Mouse (Mus musculus): ENCODE measurements around the gene Vps39. TPM values are rescaled to one million over a fixed set of nuclear protein-coding genes. Genes with fewer than 3 reads are reported as not detected.

Vps39 gene
- 28.3 and 30.2 TPM in 2 replicates for polyA plus RNA-seq (2014; fragmentation: Nextera tagmentation; extraction: Ambion mirVana)

GRCm38 (mm10) chr2:120352682-120353646, at the start of gene Vps39:
TSS of gene Vps39 (minus strand) at chr2:120353137.
- peak; percentile 93 for ATAC-seq (ENCODE audit: insufficient number of reproducible peaks, low FRiP score, low TSS enrichment, low read depth)
- peak within 1 kb of the TSS; percentile 43 for H3K4me2 ChIP-seq (ENCODE audit: low read depth, severe bottlenecking)
- 11% methylated on average over 44 of the region's 44 CpGs for WGBS
- H3K27ac ChIP-seq (replicated peaks; ENCODE audit: low read depth, low read length) = no peak within 1 kb of the TSS
- no peaks in the 10 kb centered on the region for H3K9me3 ChIP-seq (ENCODE audit: control insufficient read depth, low read length)
- H3K4me1 ChIP-seq (ENCODE audit: control insufficient read depth, insufficient read depth, low read length) = no peaks in the 10 kb centered on the region
- peaks cover 9% of the 10 kb centered on the region for H3K36me3 ChIP-seq (ENCODE audit: control insufficient read depth, insufficient read depth, low read length)
- peak; percentile 93 for DNase-seq (ENCODE audit: low spot score)
- H3K27me3 ChIP-seq (ENCODE audit: control insufficient read depth, insufficient read depth, low read length) = no peaks in the 10 kb centered on the region
- H3K9ac ChIP-seq (ENCODE audit: low read length) = peak within 1 kb of the TSS; percentile 81
- H3K4me3 ChIP-seq (ENCODE audit: low read depth, low read length) = peak within 1 kb of the TSS; percentile 60

GRCm38 (mm10) chr2:120397951-120398350, 45.0 kb upstream of the Vps39 start:
- Histone ChIP-seq H3K27ac (replicated peaks; ENCODE audit: low read depth, low read length) (no peak overlapping the region), H3K4me2 (ENCODE audit: low read depth, severe bottlenecking) (no peak overlapping the region), H3K36me3 (ENCODE audit: control insufficient read depth, insufficient read depth, low read length) (no peaks in the 10 kb centered on the region; the same call in 1 of the 2 replicates), H3K4me1 (ENCODE audit: control insufficient read depth, insufficient read depth, low read length) (no peaks in the 10 kb centered on the region; the same call in 1 of the 2 replicates), H3K4me3 (ENCODE audit: low read depth, low read length) (no peak overlapping the region), H3K9ac (ENCODE audit: low read length) (no peak overlapping the region), H3K9me3 (ENCODE audit: control insufficient read depth, low read length) (no peaks in the 10 kb centered on the region), H3K27me3 (ENCODE audit: control insufficient read depth, insufficient read depth, low read length) (no peaks in the 10 kb centered on the region)
- 94% methylated on average over 1 of the region's 1 CpGs for WGBS
- DNase-seq (ENCODE audit: low spot score) = no peak
- no peak for ATAC-seq (ENCODE audit: insufficient number of reproducible peaks, low FRiP score, low TSS enrichment, low read depth)

GRCm38 (mm10) chr2:120392406-120392805, 39.5 kb upstream of the Vps39 start:
- Histone ChIP-seq H3K9ac (ENCODE audit: low read length) (no peak overlapping the region), H3K4me3 (ENCODE audit: low read depth, low read length) (no peak overlapping the region), H3K27ac (replicated peaks; ENCODE audit: low read depth, low read length) (no peak overlapping the region), H3K9me3 (ENCODE audit: control insufficient read depth, low read length) (no peaks in the 10 kb centered on the region), H3K4me1 (ENCODE audit: control insufficient read depth, insufficient read depth, low read length) (no peaks in the 10 kb centered on the region), H3K27me3 (ENCODE audit: control insufficient read depth, insufficient read depth, low read length) (no peaks in the 10 kb centered on the region), H3K36me3 (ENCODE audit: control insufficient read depth, insufficient read depth, low read length) (peaks cover 5% of the 10 kb centered on the region), H3K4me2 (ENCODE audit: low read depth, severe bottlenecking) (no peak overlapping the region)
- ATAC-seq (ENCODE audit: insufficient number of reproducible peaks, low FRiP score, low TSS enrichment, low read depth) (no peak), DNase-seq (ENCODE audit: low spot score) (no peak)

GRCm38 (mm10) chr2:120390934-120391333, 38.0 kb upstream of the Vps39 start:
- Histone ChIP-seq H3K4me1 (ENCODE audit: control insufficient read depth, insufficient read depth, low read length) (no peaks in the 10 kb centered on the region), H3K9me3 (ENCODE audit: control insufficient read depth, low read length) (no peaks in the 10 kb centered on the region), H3K4me3 (ENCODE audit: low read depth, low read length) (no peak overlapping the region), H3K9ac (ENCODE audit: low read length) (no peak overlapping the region), H3K27ac (replicated peaks; ENCODE audit: low read depth, low read length) (no peak overlapping the region), H3K27me3 (ENCODE audit: control insufficient read depth, insufficient read depth, low read length) (no peaks in the 10 kb centered on the region), H3K4me2 (ENCODE audit: low read depth, severe bottlenecking) (no peak overlapping the region), H3K36me3 (ENCODE audit: control insufficient read depth, insufficient read depth, low read length) (peaks cover 5% of the 10 kb centered on the region)
- DNase-seq (ENCODE audit: low spot score) (no peak), ATAC-seq (ENCODE audit: insufficient number of reproducible peaks, low FRiP score, low TSS enrichment, low read depth) (no peak)
- WGBS = 96% methylated on average over 1 of the region's 1 CpGs

- no peaks in the 10 kb centered on the region for H3K27me3 ChIP-seq (ENCODE audit: control insufficient read depth, insufficient read depth, low read length)
- no peak overlapping the region for H3K4me3 ChIP-seq (ENCODE audit: low read depth, low read length)
- no peak overlapping the region for H3K27ac ChIP-seq (replicated peaks; ENCODE audit: low read depth, low read length)
- DNase-seq (ENCODE audit: low spot score) = no peak
- no peak overlapping the region for H3K9ac ChIP-seq (ENCODE audit: low read length)
- H3K36me3 ChIP-seq (ENCODE audit: control insufficient read depth, insufficient read depth, low read length) = peaks cover 5% of the 10 kb centered on the region
- no peak for ATAC-seq (ENCODE audit: insufficient number of reproducible peaks, low FRiP score, low TSS enrichment, low read depth)
- H3K4me2 ChIP-seq (ENCODE audit: low read depth, severe bottlenecking) = no peak overlapping the region
- no peaks in the 10 kb centered on the region for H3K9me3 ChIP-seq (ENCODE audit: control insufficient read depth, low read length)
- WGBS = 82% methylated on average over 3 of the region's 3 CpGs
- H3K4me1 ChIP-seq (ENCODE audit: control insufficient read depth, insufficient read depth, low read length) = no peaks in the 10 kb centered on the region
Measured at GRCm38 (mm10) chr2:120389376-120389775, 36.4 kb upstream of the Vps39 start.

- Histone ChIP-seq H3K9ac (ENCODE audit: low read length) (no peak overlapping the region), H3K4me1 (ENCODE audit: control insufficient read depth, insufficient read depth, low read length) (no peaks in the 10 kb centered on the region), H3K4me3 (ENCODE audit: low read depth, low read length) (no peak overlapping the region), H3K9me3 (ENCODE audit: control insufficient read depth, low read length) (no peaks in the 10 kb centered on the region), H3K4me2 (ENCODE audit: low read depth, severe bottlenecking) (no peak overlapping the region), H3K27ac (replicated peaks; ENCODE audit: low read depth, low read length) (no peak overlapping the region), H3K27me3 (ENCODE audit: control insufficient read depth, insufficient read depth, low read length) (no peaks in the 10 kb centered on the region), H3K36me3 (ENCODE audit: control insufficient read depth, insufficient read depth, low read length) (peaks cover 11% of the 10 kb centered on the region)
- no peak for ATAC-seq (ENCODE audit: insufficient number of reproducible peaks, low FRiP score, low TSS enrichment, low read depth)
- WGBS = 92% methylated on average over 1 of the region's 1 CpGs
- no peak for DNase-seq (ENCODE audit: low spot score)
Measured at GRCm38 (mm10) chr2:120387291-120387690, 34.4 kb upstream of the Vps39 start.

GRCm38 (mm10) chr2:120386264-120386663, 33.3 kb upstream of the Vps39 start:
- WGBS = 86% methylated on average over 1 of the region's 1 CpGs
- Histone ChIP-seq H3K4me2 (ENCODE audit: low read depth, severe bottlenecking) (no peak overlapping the region), H3K36me3 (ENCODE audit: control insufficient read depth, insufficient read depth, low read length) (peaks cover 11% of the 10 kb centered on the region), H3K9me3 (ENCODE audit: control insufficient read depth, low read length) (no peaks in the 10 kb centered on the region), H3K27me3 (ENCODE audit: control insufficient read depth, insufficient read depth, low read length) (no peaks in the 10 kb centered on the region), H3K9ac (ENCODE audit: low read length) (no peak overlapping the region), H3K4me3 (ENCODE audit: low read depth, low read length) (no peak overlapping the region), H3K4me1 (ENCODE audit: control insufficient read depth, insufficient read depth, low read length) (no peaks in the 10 kb centered on the region), H3K27ac (replicated peaks; ENCODE audit: low read depth, low read length) (no peak overlapping the region)
- no peak for ATAC-seq (ENCODE audit: insufficient number of reproducible peaks, low FRiP score, low TSS enrichment, low read depth)
- no peak for DNase-seq (ENCODE audit: low spot score)

GRCm38 (mm10) chr2:120373858-120374257, 20.9 kb upstream of the Vps39 start:
- Histone ChIP-seq H3K9ac (ENCODE audit: low read length) (no peak overlapping the region), H3K4me2 (ENCODE audit: low read depth, severe bottlenecking) (no peak overlapping the region), H3K4me1 (ENCODE audit: control insufficient read depth, insufficient read depth, low read length) (no peaks in the 10 kb centered on the region), H3K36me3 (ENCODE audit: control insufficient read depth, insufficient read depth, low read length) (peaks cover 14% of the 10 kb centered on the region), H3K27ac (replicated peaks; ENCODE audit: low read depth, low read length) (no peak overlapping the region), H3K9me3 (ENCODE audit: control insufficient read depth, low read length) (no peaks in the 10 kb centered on the region), H3K4me3 (ENCODE audit: low read depth, low read length) (no peak overlapping the region), H3K27me3 (ENCODE audit: control insufficient read depth, insufficient read depth, low read length) (no peaks in the 10 kb centered on the region)
- ATAC-seq (ENCODE audit: insufficient number of reproducible peaks, low FRiP score, low TSS enrichment, low read depth) (no peak), DNase-seq (ENCODE audit: low spot score) (no peak)
- 86% methylated on average over 4 of the region's 4 CpGs for WGBS

All from limb, embryonic 11.5 days (tissue).